Mouse (Mus musculus): ENCODE measurements at regions not wholly inside any gene's neighbourhood (a gene's known extent, or its start where the extent isn't known, plus 50 kb on each side); places are given as distances from the start of the nearest gene placed in this dataset.
"Not testable (repeated sequence)": the region's sequence is repeated elsewhere in the genome, so short reads cannot be mapped to it uniquely, and the experiment has no call there.

DNA sequence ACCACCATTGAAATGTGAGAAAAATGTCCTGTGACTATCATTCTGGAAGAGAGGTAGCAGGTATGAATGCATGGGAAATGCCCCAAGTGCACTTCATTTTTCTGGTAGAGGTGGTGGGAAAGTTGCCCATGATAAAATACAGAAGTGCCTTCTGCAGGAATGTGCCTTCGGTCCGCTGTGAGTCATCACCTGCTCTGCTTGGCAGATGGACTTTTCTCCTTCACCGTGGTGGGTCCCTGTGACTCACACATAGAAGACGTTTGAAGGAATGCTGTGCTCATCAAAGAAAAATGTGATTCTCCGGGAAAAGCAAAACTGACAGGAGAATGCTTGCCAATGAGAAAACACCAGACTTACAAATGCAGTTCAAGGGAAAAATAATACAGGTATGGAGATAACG is 126.8 kb downstream of the Tnfsf18 start:
- in situ Hi-C loops (cut with MboI) = no loop called here

GRCm38 (mm10) chr1:161614091-161614490 is 119.6 kb downstream of the Tnfsf18 start:
- in situ Hi-C loops (cut with MboI) = not testable (repeated sequence)

DNA sequence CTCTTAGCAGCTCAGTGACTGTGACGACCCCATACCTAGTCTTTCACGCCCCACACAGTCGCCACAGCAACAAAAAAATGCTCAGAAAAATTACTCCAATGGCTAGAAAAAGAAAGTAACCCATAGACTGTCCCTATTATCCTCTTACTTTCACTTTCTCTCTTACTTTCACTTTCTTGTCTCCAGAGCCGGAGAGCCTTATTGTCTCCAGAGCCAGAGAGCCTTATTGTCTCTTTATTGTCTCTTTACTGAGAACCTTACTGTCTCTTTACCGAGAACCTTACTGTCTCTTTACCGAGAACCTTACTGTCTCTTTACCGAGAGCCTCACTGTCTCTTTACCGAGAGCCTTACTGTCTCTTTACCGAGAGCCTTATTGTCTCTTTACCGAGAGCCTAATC is 119.2 kb downstream of the Tnfsf18 start:
- in situ Hi-C loops (cut with MboI) = not testable (repeated sequence)

GRCm38 (mm10) chr1:161607446-161607845 is 113.0 kb downstream of the Tnfsf18 start:
- in situ Hi-C loops (cut with MboI) = no loop called here

DNA sequence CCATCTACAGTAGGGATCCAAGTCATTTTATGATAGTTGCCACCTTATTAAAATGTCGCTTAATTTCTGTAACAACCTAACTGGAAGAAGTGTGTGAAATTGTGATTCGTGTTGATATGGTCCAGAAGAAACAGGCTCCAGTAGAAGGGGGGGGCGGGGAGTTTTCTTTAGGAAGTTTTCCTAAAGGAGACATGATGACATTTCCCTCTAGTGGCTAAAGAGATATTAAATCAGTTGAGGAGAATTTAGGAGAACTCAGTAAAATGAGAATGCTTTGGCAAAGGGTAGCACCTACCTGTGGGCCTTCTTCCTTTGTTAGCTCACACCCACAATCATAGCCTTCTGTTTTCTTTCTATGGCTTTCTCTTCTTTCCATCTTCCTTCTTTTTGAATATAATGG is 107.7 kb downstream of the Tnfsf18 start:
- in situ Hi-C loops (cut with MboI) = no loop called here

DNA sequence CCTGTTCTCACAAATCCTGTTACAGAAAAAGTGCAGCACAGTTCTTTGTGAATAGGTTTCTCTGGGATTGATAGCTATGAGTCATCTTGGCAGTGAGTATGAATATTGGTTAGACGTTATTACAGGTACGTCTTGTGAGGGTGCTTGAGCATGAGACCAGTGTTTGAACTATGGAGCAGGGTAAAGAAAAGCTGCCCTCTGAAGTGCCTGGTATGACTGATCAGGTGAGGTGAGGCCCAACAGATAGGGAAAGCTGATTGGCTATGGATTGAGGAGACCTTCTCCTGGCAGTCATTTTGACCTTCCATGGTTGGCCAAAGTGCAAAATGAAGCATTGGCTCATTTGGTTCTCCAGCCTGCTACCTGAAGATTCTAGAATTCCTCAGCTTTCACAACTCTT is 106.7 kb downstream of the Tnfsf18 start:
- in situ Hi-C loops (cut with MboI) = no loop called here

DNA sequence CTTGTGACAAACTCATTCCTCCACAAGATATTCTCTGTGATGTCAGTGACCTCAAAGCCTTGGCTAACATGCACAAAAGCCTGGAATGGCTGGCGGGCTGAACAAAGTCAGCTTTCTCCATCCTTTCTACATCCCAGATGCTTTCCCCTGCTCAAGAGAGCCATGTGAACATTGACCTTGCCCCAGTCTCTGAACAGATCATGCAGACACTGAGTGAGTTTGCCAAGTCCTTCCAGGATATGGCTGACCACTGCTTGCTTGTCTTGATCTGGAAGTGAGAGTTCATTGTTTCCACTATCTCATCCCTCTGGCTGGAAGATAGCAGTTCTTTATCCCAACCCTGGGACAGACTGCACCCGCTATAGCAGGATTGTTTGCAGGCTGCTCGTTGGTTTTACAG is 103.7 kb downstream of the Tnfsf18 start:
- in situ Hi-C loops (cut with MboI) = no loop called here

- in situ Hi-C loops (cut with MboI) = no loop called here
These were observed 82.1 kb downstream of the Tnfsf18 start for GRCm38 (mm10) chr1:161576530-161576929.

GRCm38 (mm10) chr1:161575939-161576338 is 81.5 kb downstream of the Tnfsf18 start:
- in situ Hi-C loops (cut with MboI) = no loop called here

- in situ Hi-C loops (cut with MboI) = no loop called here
These were observed 80.7 kb downstream of the Tnfsf18 start for GRCm38 (mm10) chr1:161575171-161575570.

DNA sequence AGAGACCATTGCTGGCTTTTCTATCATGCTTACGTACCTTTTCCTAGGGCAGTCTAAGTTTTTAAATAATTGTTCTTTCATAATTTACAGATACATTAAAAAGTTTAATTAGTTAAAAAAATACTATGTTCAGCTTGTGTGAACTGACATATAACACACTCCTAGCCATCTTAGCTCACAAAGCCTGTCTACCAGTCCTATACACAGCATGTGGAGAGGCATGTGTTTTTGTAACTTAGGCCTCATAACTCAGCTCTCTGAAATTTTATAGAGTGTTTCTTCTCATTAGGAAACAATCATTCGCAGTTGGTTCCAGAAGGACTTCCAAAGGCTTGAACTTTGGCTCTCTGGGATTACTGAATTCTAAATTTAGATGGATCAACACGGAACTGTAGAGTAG is 76.3 kb downstream of the Tnfsf18 start:
- in situ Hi-C loops (cut with MboI) = no loop called here

DNA sequence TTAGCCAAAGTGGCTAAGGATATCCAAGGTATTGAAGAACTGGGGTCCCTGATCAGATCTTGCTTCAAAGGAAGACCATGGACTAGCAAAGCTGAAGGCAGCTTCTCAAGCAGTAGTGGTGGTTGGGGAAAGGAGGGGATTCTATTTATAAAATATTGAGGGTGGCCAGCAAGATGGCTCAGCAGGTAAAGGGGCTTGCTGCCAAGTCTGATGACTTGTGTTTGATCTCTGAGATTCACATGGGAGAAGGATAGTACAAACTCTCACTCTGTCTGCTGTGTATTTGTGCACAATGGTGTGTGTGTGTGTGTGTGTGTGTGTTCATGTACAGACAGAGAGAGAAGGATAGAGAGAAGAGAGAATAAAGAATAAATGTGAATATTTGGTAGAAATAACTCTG is 73.4 kb downstream of the Tnfsf18 start:
- in situ Hi-C loops (cut with MboI) = no loop called here

- in situ Hi-C loops (cut with MboI) = no loop called here
These were observed 65.9 kb downstream of the Tnfsf18 start for GRCm38 (mm10) chr1:161560368-161560767.

All from mature B cell (primary cell).